Mouse (Mus musculus): ENCODE data around the gene Capn2. TPM values are rescaled to one million over a fixed set of nuclear protein-coding genes. Genes with fewer than 3 reads are reported as not detected.

Capn2 gene
- total and polyA plus RNA-seq, 2 experiments from 2014 or later = 67.5 to 76.3 TPM

DNA sequence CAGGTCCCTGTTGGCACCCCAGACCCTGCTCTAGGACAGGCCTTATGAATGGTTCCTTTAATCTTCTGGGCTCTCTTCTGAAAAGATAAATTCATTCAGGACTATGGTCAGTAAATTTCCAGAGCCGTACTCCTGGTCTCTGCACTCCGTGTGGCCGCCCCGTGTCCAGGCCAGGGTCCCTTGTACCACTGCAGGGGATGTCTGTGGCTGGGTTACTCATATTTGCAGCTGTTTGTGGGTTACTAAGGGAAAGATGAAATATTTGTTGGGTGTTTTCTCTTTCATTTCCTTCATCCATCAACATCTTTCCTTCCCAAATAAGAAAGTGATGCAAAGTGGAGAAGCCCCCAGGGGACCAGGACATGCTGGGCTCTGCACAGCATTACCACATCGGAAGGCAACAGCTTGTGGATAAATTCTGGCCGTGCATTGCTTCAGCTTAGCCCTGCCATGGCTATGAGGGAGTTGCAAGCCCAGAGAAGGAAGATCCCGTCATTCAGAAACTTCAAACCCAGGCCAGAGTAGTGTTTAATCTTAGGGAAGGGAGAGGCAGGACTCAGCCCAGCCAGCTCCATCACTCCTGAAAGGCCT is 15.5 kb downstream of the Capn2 start:
- Histone ChIP-seq H3K27ac (ENCODE audit: low read depth, low read length) (no peak overlapping the region), H3K4me3 (ENCODE audit: low read depth, low read length) (no peak overlapping the region), H3K27me3 (ENCODE audit: insufficient read depth, low read length) (no peaks in the 10 kb centered on the region), H3K9ac (no peak overlapping the region), H3K36me3 (ENCODE audit: insufficient read depth) (0 out of 2 replicates have a peak, but pooled peaks cover 6% of the 10 kb centered on the region), H3K4me2 (ENCODE audit: low read depth) (no peak overlapping the region), H3K4me1 (ENCODE audit: insufficient read depth) (no peaks in the 10 kb centered on the region), H3K9me3 (ENCODE audit: low read length) (no peaks in the 10 kb centered on the region)
- ATAC-seq (no peak), DNase-seq (no peak)
- WGBS = 90% methylated on average over 7 of the region's 7 CpGs
- TF ChIP-seq CTCF (IDR thresholded peaks at IDR 0.05; ENCODE audit: low read depth) = no peak

DNA sequence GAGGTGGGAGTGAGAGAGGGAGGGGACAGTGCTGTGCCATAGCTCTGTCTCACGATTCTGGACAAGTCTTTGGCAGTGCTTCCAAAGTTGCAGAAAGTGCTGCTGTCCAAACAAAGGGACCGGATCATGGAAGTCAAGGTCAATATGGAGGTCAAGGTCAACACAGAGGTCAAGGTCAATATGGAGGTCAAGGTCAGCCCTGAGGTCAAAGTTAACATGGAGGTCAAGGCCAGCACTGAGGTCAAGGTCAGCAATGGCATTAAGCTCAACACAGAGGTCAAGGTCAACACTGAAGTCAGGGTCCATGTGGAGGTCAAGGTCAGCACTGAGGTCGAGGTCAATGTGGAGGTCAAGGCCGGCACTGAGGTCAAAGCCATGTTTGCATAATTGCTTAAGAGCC is 16.6 kb downstream of the Capn2 start:
- H3K4me1 ChIP-seq (ENCODE audit: insufficient read depth) = no peaks in the 10 kb centered on the region
- no peak overlapping the region for H3K4me2 ChIP-seq (ENCODE audit: low read depth)
- ATAC-seq (no peak), DNase-seq (peak; percentile 64)
- no peak overlapping the region for H3K9ac ChIP-seq
- TF ChIP-seq CTCF (IDR thresholded peaks at IDR 0.05; ENCODE audit: low read depth) = no peak
- H3K4me3 ChIP-seq (ENCODE audit: low read depth, low read length) = no peak overlapping the region
- no peak overlapping the region for H3K27ac ChIP-seq (ENCODE audit: low read depth, low read length)
- H3K9me3 ChIP-seq (ENCODE audit: low read length) = no peaks in the 10 kb centered on the region
- H3K27me3 ChIP-seq (ENCODE audit: insufficient read depth, low read length) = no peaks in the 10 kb centered on the region
- WGBS = 90% methylated on average over 4 of the region's 4 CpGs
- 0 out of 2 replicates have a peak, but pooled peaks cover 6% of the 10 kb centered on the region for H3K36me3 ChIP-seq (ENCODE audit: insufficient read depth)

DNA sequence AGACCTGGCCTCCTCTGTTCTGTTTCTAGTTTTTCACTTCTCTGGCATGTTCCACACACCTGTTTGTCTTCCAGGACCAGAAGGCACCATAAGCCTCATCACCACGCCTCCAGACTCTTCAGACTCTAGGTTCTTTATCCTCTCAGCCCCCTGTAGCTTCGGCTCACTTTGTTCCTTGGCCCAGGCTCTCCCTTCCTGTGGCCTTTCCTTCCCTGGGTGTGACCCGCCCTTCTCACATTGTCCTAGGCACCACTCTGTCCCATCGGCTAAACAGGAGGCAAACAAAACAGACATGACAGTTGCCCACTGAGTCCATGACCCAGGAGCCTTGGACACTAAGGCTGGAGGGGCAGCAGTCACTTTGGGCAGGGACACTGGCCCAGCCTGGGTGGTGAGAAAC is 17.2 kb downstream of the Capn2 start:
- TF ChIP-seq CTCF (IDR thresholded peaks at IDR 0.05; ENCODE audit: low read depth) = no peak
- H3K27ac ChIP-seq (ENCODE audit: low read depth, low read length) = no peak overlapping the region

DNA sequence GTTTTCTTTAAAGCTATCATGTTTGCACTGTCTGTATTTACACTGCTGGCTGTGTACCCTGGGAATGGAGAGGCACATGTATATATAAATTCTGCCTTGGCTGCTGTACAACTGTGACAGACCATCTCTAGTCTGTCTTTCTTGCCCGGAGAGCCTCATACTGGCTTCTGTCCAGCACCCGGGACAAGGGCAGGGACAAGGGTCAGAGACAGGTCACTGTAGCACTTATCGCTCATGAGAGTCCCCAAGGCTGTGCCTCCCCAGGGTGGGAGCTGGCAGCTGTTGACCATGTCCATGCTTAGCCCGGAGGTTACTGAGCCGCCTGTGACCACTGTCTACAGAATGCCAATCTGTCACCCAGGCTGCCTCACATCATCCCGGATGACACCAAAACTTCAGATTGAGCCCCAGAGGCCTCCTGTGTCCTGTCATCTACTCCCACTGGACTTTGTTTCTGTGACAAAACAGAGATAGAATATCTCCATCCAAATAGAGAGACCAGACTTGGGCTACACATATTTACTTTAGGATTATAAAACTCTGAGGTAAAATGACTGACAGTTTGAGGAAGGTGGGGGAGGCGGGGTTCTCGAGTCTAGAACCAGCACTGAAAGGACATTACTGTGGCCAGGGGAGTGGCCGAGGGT is 17.8 kb downstream of the Capn2 start:
- no peak overlapping the region for H3K9ac ChIP-seq
- H3K9me3 ChIP-seq (ENCODE audit: low read length) = no peaks in the 10 kb centered on the region
- no peaks in the 10 kb centered on the region for H3K27me3 ChIP-seq (ENCODE audit: insufficient read depth, low read length)
- TF ChIP-seq CTCF (IDR thresholded peaks at IDR 0.05; ENCODE audit: low read depth) = no peak
- no peaks in the 10 kb centered on the region for H3K36me3 ChIP-seq (ENCODE audit: insufficient read depth)
- H3K4me2 ChIP-seq (ENCODE audit: low read depth) = no peak overlapping the region
- no peak for ATAC-seq
- WGBS = 79% methylated on average over 9 of the region's 9 CpGs
- no peak for DNase-seq
- H3K27ac ChIP-seq (ENCODE audit: low read depth, low read length) = no peak overlapping the region
- H3K4me1 ChIP-seq (ENCODE audit: insufficient read depth) = no peaks in the 10 kb centered on the region
- no peak overlapping the region for H3K4me3 ChIP-seq (ENCODE audit: low read depth, low read length)

More for the DNA sequence above, 17.2 kb downstream of the Capn2 start:
- Histone ChIP-seq H3K27me3 (ENCODE audit: insufficient read depth, low read length) (no peaks in the 10 kb centered on the region), H3K36me3 (ENCODE audit: insufficient read depth) (0 out of 2 replicates have a peak, but pooled peaks cover 3% of the 10 kb centered on the region), H3K9me3 (ENCODE audit: low read length) (no peaks in the 10 kb centered on the region), H3K4me2 (ENCODE audit: low read depth) (no peak overlapping the region), H3K4me3 (ENCODE audit: low read depth, low read length) (no peak overlapping the region), H3K9ac (no peak overlapping the region), H3K4me1 (ENCODE audit: insufficient read depth) (no peaks in the 10 kb centered on the region)
- ATAC-seq = no peak
- 63% methylated on average over 4 of the region's 4 CpGs for WGBS
- DNase-seq = no peak

DNA sequence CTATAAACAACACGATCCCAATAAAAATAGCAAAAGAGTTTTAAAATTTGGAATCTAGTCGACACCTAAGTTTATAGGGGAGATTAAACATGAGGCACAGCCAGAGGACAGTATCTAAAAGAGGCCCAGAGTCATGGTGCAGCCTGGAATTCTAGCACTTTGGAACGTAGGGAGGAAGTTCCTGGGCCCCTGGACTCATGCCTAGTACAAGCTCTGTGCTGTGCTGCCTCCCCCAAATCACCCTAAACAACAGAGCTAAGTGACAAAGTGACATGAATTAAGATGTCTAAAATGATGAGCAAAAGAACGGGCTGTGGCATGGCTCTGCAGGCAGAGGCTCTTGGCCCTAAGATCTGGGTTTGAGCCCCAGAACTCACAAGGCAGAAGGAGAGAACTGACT is 19.7 kb downstream of the Capn2 start:
- WGBS = 59% methylated on average over 4 of the region's 4 CpGs
- no peaks in the 10 kb centered on the region for H3K36me3 ChIP-seq (ENCODE audit: insufficient read depth)
- TF ChIP-seq CTCF (IDR thresholded peaks at IDR 0.05; ENCODE audit: low read depth) = no peak
- no peaks in the 10 kb centered on the region for H3K27me3 ChIP-seq (ENCODE audit: insufficient read depth, low read length)
- ATAC-seq (no peak), DNase-seq (no peak)
- no peaks in the 10 kb centered on the region for H3K4me1 ChIP-seq (ENCODE audit: insufficient read depth)
- no peak overlapping the region for H3K9ac ChIP-seq
- no peak overlapping the region for H3K4me3 ChIP-seq (ENCODE audit: low read depth, low read length)
- no peak overlapping the region for H3K27ac ChIP-seq (ENCODE audit: low read depth, low read length)
- H3K4me2 ChIP-seq (ENCODE audit: low read depth) = no peak overlapping the region
- no peaks in the 10 kb centered on the region for H3K9me3 ChIP-seq (ENCODE audit: low read length)

DNA sequence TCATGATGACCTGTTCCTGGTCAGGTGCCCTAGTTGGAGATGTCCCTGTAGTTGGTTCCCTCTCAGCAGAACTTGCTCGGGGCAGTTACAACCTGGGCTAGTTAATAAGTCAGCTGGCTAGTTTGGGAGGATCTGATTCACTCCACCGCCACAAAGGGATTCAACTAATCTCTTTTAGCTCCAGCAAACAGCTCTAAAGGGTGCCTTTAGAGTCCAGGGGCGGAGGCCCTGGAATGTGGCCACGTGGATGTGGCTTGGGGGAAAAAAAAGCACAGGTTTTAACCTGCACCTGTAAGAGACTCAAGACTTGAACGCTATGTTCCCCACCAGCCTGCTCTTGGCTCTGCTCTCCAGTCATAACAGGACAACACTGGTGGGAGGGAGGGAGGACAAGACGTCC is 20.7 kb downstream of the Capn2 start:
- ATAC-seq (no peak), DNase-seq (no peak)
- Histone ChIP-seq H3K4me3 (ENCODE audit: low read depth, low read length) (no peak overlapping the region), H3K27ac (ENCODE audit: low read depth, low read length) (no peak overlapping the region), H3K4me1 (ENCODE audit: insufficient read depth) (no peaks in the 10 kb centered on the region), H3K9ac (no peak overlapping the region), H3K9me3 (ENCODE audit: low read length) (no peaks in the 10 kb centered on the region), H3K4me2 (ENCODE audit: low read depth) (no peak overlapping the region), H3K27me3 (ENCODE audit: insufficient read depth, low read length) (no peaks in the 10 kb centered on the region), H3K36me3 (ENCODE audit: insufficient read depth) (0 out of 2 replicates have a peak, but pooled peaks cover 3% of the 10 kb centered on the region)
- WGBS = 48% methylated on average over 6 of the region's 6 CpGs
- no peak for TF ChIP-seq CTCF (IDR thresholded peaks at IDR 0.05; ENCODE audit: low read depth)

DNA sequence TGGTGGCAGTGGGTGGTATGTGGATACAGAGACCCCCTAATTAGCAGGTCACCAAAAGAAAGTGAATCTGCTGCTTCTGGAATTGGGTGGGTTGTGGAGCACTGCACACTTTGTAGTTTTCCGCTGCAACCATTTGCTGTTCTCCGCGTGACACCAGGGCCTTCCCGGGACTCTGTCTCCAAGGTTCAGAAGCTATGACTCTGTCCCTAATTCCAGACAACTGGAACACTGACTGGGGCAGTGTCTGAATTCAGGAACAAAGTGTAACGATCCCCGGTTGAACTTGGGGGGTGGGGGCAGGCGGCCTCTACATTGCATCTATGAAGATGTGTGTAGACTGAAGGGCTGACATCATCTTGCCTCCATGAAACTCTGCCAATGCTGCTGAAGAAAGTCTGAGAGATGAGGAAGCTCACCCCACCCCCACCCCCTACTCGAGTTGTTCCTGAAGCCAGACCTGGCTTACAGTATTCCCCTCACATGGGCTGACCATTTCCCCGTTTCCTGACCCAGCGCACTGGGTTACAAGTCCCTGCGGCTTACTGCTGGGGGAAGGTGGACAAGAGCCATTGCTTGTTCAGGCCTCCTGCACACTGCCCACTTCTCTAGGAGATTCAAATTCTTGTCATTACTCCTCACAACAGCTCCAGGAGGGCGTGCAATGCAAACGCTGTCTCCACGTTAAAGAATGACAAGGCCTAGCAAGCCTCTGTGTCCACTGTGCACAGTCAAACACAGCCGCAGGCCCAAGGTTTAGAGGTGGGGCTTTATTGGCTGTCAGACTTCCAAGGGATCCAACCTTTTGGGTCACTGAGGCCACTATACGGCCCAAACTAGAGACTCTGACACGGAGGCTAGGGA is 22.9 kb downstream of the Capn2 start:
- 70% methylated on average over 17 of the region's 17 CpGs for WGBS
- H3K27ac ChIP-seq (ENCODE audit: low read depth, low read length) = no peak overlapping the region
- no peak for ATAC-seq
- DNase-seq = no peak
- no peak overlapping the region for H3K4me2 ChIP-seq (ENCODE audit: low read depth)
- 0 out of 2 replicates have a peak, but pooled peaks cover 7% of the 10 kb centered on the region for H3K36me3 ChIP-seq (ENCODE audit: insufficient read depth)
- H3K4me1 ChIP-seq (ENCODE audit: insufficient read depth) = no peaks in the 10 kb centered on the region
- H3K27me3 ChIP-seq (ENCODE audit: insufficient read depth, low read length) = no peaks in the 10 kb centered on the region
- no peak overlapping the region for H3K9ac ChIP-seq
- no peak overlapping the region for H3K4me3 ChIP-seq (ENCODE audit: low read depth, low read length)
- no peaks in the 10 kb centered on the region for H3K9me3 ChIP-seq (ENCODE audit: low read length)
- TF ChIP-seq CTCF (IDR thresholded peaks at IDR 0.05; ENCODE audit: low read depth) = no peak
